Mouse (Mus musculus): ENCODE results near the gene Cacna1d. TPM values are rescaled to one million over a fixed set of nuclear protein-coding genes. Genes with fewer than 3 reads are reported as not detected.

Gene Cacna1d
- total RNA-seq, 2 experiments from 2014 or later, result 46.3 to 56.7 TPM

Other genes with a start within 250 kb of the Cacna1d start
- 10 to 100 TPM; 18.0 to 18.9 TPM for gene Dcp1a, start 11.9 kb downstream of the Cacna1d start, total RNA-seq (2021)
- 100 to 1,000 TPM; 171 to 188 TPM for gene Tkt, start 56.9 kb upstream of the Cacna1d start, total RNA-seq (2021)
- 10 to 100 TPM; 12.5 to 15.7 TPM for gene Prkcd, start 134.8 kb upstream of the Cacna1d start, total RNA-seq (2021)
- 10 to 100 TPM; 11.0 to 12.4 TPM for gene Rft1, start 162.9 kb upstream of the Cacna1d start, total RNA-seq (2021)
- gene Sfmbt1, start 223.4 kb upstream of the Cacna1d start, total RNA-seq (2021), result 10 to 100 TPM; 26.0 to 29.9 TPM

Measured in left cerebral cortex, postnatal 14 days (tissue).